Mouse (Mus musculus): ENCODE measurements at regions not wholly inside any gene's neighbourhood (a gene's known extent, or its start where the extent isn't known, plus 50 kb on each side); places are given as distances from the start of the nearest gene placed in this dataset.

DNA sequence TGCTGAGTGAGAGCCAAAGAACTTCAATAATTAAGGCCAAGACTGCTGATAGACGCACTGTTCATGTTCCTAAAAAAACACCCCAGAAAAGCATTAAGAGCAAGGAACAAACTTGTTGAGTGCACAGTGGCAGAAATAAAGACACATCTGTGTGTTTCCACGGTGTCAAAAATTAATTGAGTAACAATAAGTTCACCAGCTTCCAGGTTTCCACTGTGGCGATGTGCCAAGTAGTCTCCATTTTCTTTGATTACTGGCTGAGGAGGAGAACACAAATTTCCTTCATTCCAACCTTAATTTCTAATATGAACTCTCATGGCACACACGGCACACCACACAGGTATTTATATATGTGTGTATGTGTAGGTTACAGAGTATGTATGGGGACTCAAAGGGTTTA lies 54.3 kb upstream of the Lrpap1 start:
- Histone ChIP-seq H3K36me3 (ENCODE audit: control insufficient read depth, insufficient read depth, low read length) (no peaks in the 10 kb centered on the region), H3K4me3 (ENCODE audit: low read depth, low read length) (no peak overlapping the region)

DNA sequence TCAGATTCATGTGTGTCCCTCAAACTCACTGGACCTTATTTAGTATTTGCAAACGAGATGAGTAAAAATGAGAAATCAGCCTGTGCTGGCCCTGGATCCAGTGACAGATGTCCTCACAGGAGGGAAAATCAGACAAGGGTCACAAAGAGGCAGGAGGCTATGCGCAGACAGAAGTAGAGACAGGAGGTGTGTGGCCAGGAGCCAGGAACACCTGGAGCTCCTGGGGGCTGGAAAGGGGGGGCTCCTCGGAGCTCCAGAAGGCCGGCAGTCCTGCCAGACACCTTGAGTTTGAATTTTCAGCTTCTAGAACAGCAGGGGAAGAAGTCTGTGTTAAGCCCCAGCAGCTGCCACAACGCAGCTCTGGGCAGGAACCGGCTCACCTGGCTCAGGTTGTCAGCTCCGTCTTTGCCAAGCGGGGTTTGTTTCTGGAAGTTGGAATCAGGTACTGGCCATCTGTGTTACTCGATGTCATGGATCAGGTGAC lies 53.7 kb upstream of the Lrpap1 start:
- Histone ChIP-seq H3K4me1 (ENCODE audit: control insufficient read depth, insufficient read depth, low read length) (peaks cover 24% of the 10 kb centered on the region), H3K4me2 (ENCODE audit: low read depth, severe bottlenecking) (no peak overlapping the region), H3K27ac (replicated peaks; ENCODE audit: low read depth, low read length) (no peak overlapping the region), H3K9me3 (ENCODE audit: control insufficient read depth, low read length) (no peaks in the 10 kb centered on the region), H3K4me3 (ENCODE audit: low read depth, low read length) (no peak overlapping the region), H3K36me3 (ENCODE audit: control insufficient read depth, insufficient read depth, low read length) (no peaks in the 10 kb centered on the region), H3K9ac (ENCODE audit: low read length) (no peak overlapping the region), H3K27me3 (ENCODE audit: control insufficient read depth, insufficient read depth, low read length) (no peaks in the 10 kb centered on the region)
- DNase-seq (ENCODE audit: low spot score) (peak; percentile 24), ATAC-seq (ENCODE audit: insufficient number of reproducible peaks, low FRiP score, low TSS enrichment, low read depth) (no peak)
- 41% methylated on average over 9 of the region's 9 CpGs for WGBS

More for the DNA sequence above, 54.3 kb upstream of the Lrpap1 start:
- Histone ChIP-seq H3K4me2 (ENCODE audit: low read depth, severe bottlenecking) (no peak overlapping the region), H3K4me1 (ENCODE audit: control insufficient read depth, insufficient read depth, low read length) (peaks cover 24% of the 10 kb centered on the region), H3K27me3 (ENCODE audit: control insufficient read depth, insufficient read depth, low read length) (no peaks in the 10 kb centered on the region), H3K9ac (ENCODE audit: low read length) (no peak overlapping the region), H3K27ac (replicated peaks; ENCODE audit: low read depth, low read length) (no peak overlapping the region), H3K9me3 (ENCODE audit: control insufficient read depth, low read length) (no peaks in the 10 kb centered on the region)
- DNase-seq (ENCODE audit: low spot score) (no peak), ATAC-seq (ENCODE audit: insufficient number of reproducible peaks, low FRiP score, low TSS enrichment, low read depth) (no peak)
- WGBS: 88% methylated on average over 4 of the region's 4 CpGs

DNA sequence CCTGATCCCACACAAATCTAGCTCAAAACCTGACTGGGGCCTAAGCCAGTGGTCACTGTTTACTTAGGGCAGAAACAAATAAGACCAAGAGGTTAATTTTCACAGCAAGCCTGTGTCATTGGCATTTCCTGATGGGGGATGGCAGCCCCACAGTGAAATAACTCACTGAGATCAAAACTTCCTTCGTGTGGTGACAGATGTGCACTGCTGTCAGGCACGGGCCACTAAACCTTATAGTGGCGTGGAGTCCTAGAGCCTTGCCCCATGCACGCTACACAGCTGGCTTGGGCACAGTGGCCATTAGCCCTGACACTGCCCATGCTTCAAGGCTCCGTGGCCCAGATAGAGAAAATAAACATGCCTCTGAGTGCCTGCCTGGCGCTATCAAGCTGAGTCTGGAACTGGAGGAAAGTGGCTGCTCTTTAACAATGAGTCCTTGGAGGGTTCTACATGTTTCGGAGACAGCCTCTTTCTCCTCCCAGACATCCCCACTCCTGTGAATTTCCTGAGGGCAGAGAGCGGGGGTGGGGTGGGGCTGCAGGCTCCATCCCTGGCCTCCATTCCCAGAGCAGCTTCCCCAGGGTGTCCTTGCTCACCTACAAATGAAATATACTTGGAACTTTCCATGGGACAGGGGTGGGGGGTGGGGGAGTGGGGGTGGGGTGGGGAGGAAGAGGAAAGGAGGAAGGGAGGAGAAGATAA lies 52.9 kb upstream of the Lrpap1 start:
- Histone ChIP-seq H3K4me3 (ENCODE audit: low read depth, low read length) (no peak overlapping the region), H3K36me3 (ENCODE audit: control insufficient read depth, insufficient read depth, low read length) (no peaks in the 10 kb centered on the region), H3K9me3 (ENCODE audit: control insufficient read depth, low read length) (no peaks in the 10 kb centered on the region), H3K4me2 (ENCODE audit: low read depth, severe bottlenecking) (no peak overlapping the region; the same call in 1 of the 2 replicates), H3K4me1 (ENCODE audit: control insufficient read depth, insufficient read depth, low read length) (peaks cover 24% of the 10 kb centered on the region), H3K9ac (ENCODE audit: low read length) (peak overlapping the region; percentile 12; the same call in 1 of the 2 replicates), H3K27me3 (ENCODE audit: control insufficient read depth, insufficient read depth, low read length) (no peaks in the 10 kb centered on the region), H3K27ac (replicated peaks; ENCODE audit: low read depth, low read length) (no peak overlapping the region)
- ATAC-seq (ENCODE audit: insufficient number of reproducible peaks, low FRiP score, low TSS enrichment, low read depth) (no peak), DNase-seq (ENCODE audit: low spot score) (peak; percentile 35)
- WGBS: 25% methylated on average over 8 of the region's 8 CpGs

DNA sequence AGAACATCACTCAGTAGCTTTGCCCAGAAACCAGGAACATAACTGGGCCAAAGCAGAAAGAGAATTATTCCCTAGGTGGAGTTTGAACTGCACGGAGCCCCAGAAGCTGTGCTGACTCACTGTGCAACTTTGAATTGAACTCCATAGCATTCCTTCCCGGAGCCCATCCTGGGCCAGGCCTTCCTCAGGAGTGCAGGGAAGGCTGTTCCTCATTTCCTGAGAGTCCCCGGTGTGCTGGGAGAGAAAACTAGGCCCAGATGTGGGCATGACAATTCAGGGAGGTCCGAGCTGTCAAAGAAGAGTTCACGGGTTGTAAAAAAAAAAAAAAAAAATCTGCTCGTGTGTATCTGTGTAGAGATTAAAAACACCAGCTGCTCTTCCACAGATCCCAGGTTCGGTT lies 50.8 kb upstream of the Lrpap1 start:
- no peaks in the 10 kb centered on the region for H3K36me3 ChIP-seq (ENCODE audit: control insufficient read depth, insufficient read depth, low read length)
- peaks cover 24% of the 10 kb centered on the region for H3K4me1 ChIP-seq (ENCODE audit: control insufficient read depth, insufficient read depth, low read length)
- no peak overlapping the region for H3K27ac ChIP-seq (replicated peaks; ENCODE audit: low read depth, low read length)
- H3K27me3 ChIP-seq (ENCODE audit: control insufficient read depth, insufficient read depth, low read length): no peaks in the 10 kb centered on the region
- H3K9me3 ChIP-seq (ENCODE audit: control insufficient read depth, low read length): no peaks in the 10 kb centered on the region
- DNase-seq (ENCODE audit: low spot score) (peak; percentile 34), ATAC-seq (ENCODE audit: insufficient number of reproducible peaks, low FRiP score, low TSS enrichment, low read depth) (no peak)
- no peak overlapping the region for H3K4me2 ChIP-seq (ENCODE audit: low read depth, severe bottlenecking)
- H3K9ac ChIP-seq (ENCODE audit: low read length): no peak overlapping the region
- H3K4me3 ChIP-seq (ENCODE audit: low read depth, low read length): no peak overlapping the region
- WGBS: 17% methylated on average over 7 of the region's 7 CpGs

DNA sequence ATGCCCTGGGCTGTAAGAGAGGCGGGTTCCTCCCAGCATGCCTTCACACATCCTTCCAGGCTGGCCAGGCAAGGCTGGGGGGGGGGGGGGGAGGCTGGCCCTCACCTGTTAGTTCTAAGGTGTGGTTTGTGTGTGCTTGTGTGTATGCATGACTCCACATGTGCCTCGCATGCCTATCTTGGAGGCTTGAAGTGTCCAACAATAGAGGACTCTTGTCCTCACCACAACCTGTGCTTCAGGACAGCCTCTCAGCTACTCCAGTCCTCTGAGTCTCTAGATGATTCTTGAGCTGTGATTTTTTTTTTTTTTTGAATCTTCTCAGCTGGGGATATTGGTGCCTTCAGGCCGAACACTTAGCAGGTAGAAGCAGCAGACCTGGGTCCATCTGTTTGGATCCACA lies 50.2 kb upstream of the Lrpap1 start:
- Histone ChIP-seq H3K9ac (ENCODE audit: low read length) (no peak overlapping the region), H3K36me3 (ENCODE audit: control insufficient read depth, insufficient read depth, low read length) (no peaks in the 10 kb centered on the region), H3K4me3 (ENCODE audit: low read depth, low read length) (no peak overlapping the region), H3K27ac (replicated peaks; ENCODE audit: low read depth, low read length) (no peak overlapping the region), H3K4me1 (ENCODE audit: control insufficient read depth, insufficient read depth, low read length) (peaks cover 24% of the 10 kb centered on the region), H3K4me2 (ENCODE audit: low read depth, severe bottlenecking) (no peak overlapping the region), H3K9me3 (ENCODE audit: control insufficient read depth, low read length) (no peaks in the 10 kb centered on the region), H3K27me3 (ENCODE audit: control insufficient read depth, insufficient read depth, low read length) (no peaks in the 10 kb centered on the region)
- ATAC-seq (ENCODE audit: insufficient number of reproducible peaks, low FRiP score, low TSS enrichment, low read depth): no peak
- WGBS: 76% methylated on average over 3 of the region's 3 CpGs
- no peak for DNase-seq (ENCODE audit: low spot score)

Measured in limb, embryonic 11.5 days (tissue).